Mouse (Mus musculus): Measurements from ENCODE around the gene Pla2g4d. TPM values are rescaled to one million over a fixed set of nuclear protein-coding genes. Genes with fewer than 3 reads are reported as not detected.
"Not testable (repeated sequence)": the region's sequence is repeated elsewhere in the genome, so short reads cannot be mapped to it uniquely, and the experiment has no call there.

Gene Pla2g4d
- polyA plus RNA-seq, 1 experiment from 2014 or later, result 0.15 TPM

GRCm38 (mm10) chr2:120245421-120246016, 43.5 kb downstream of the Pla2g4d start:
- ATAC-seq (ENCODE audit: low read depth) (peak; percentile 64), DNase-seq (ENCODE audit: low spot score) (peak; percentile 72)
- Histone ChIP-seq H3K36me3 (ENCODE audit: control insufficient read depth, insufficient read depth, low read length) (no peaks in the 10 kb centered on the region), H3K9ac (ENCODE audit: low read depth, low read length) (peak overlapping the region; percentile 45), H3K4me2 (ENCODE audit: low read depth, low read length) (peak overlapping the region; percentile 67), H3K4me1 (ENCODE audit: control insufficient read depth, insufficient read depth, low read length) (peaks cover 7% of the 10 kb centered on the region; the same call in 1 of the 2 replicates), H3K9me3 (ENCODE audit: control insufficient read depth, low read length) (no peaks in the 10 kb centered on the region), H3K4me3 (ENCODE audit: low read depth, low read length) (peak overlapping the region; percentile 39), H3K27ac (replicated peaks; ENCODE audit: low read depth, low read length) (no peak overlapping the region), H3K27me3 (replicated peaks; ENCODE audit: control insufficient read depth, insufficient read depth, low read length) (no peaks in the 10 kb centered on the region)
- WGBS, result 12% methylated on average over 9 of the region's 9 CpGs

GRCm38 (mm10) chr2:120244679-120245420, 44.1 kb downstream of the Pla2g4d start, which contains the start of gene Pla2g4e:
TSS of gene Pla2g4e (minus strand) at chr2:120245335.
- Histone ChIP-seq H3K9me3 (ENCODE audit: control insufficient read depth, low read length) (no peaks in the 10 kb centered on the region), H3K9ac (ENCODE audit: low read depth, low read length) (peak within 1 kb of the TSS; percentile 45), H3K4me1 (ENCODE audit: control insufficient read depth, insufficient read depth, low read length) (peaks cover 7% of the 10 kb centered on the region; the same call in 1 of the 2 replicates), H3K27me3 (replicated peaks; ENCODE audit: control insufficient read depth, insufficient read depth, low read length) (no peaks in the 10 kb centered on the region), H3K36me3 (ENCODE audit: control insufficient read depth, insufficient read depth, low read length) (no peaks in the 10 kb centered on the region), H3K27ac (replicated peaks; ENCODE audit: low read depth, low read length) (no peak within 1 kb of the TSS), H3K4me3 (ENCODE audit: low read depth, low read length) (peak within 1 kb of the TSS; percentile 39), H3K4me2 (ENCODE audit: low read depth, low read length) (peak within 1 kb of the TSS; percentile 67)
- ATAC-seq (ENCODE audit: low read depth) (peak; percentile 88), DNase-seq (ENCODE audit: low spot score) (peak; percentile 88)
- WGBS, result 4% methylated on average over 27 of the region's 27 CpGs

- Histone ChIP-seq H3K36me3 (ENCODE audit: control insufficient read depth, insufficient read depth, low read length) (no peaks in the 10 kb centered on the region), H3K27ac (replicated peaks; ENCODE audit: low read depth, low read length) (no peak overlapping the region), H3K4me2 (ENCODE audit: low read depth, low read length) (no peak overlapping the region), H3K9ac (ENCODE audit: low read depth, low read length) (no peak overlapping the region), H3K27me3 (replicated peaks; ENCODE audit: control insufficient read depth, insufficient read depth, low read length) (no peaks in the 10 kb centered on the region), H3K4me1 (ENCODE audit: control insufficient read depth, insufficient read depth, low read length) (peaks cover 7% of the 10 kb centered on the region; the same call in 1 of the 2 replicates), H3K9me3 (ENCODE audit: control insufficient read depth, low read length) (no peaks in the 10 kb centered on the region), H3K4me3 (ENCODE audit: low read depth, low read length) (no peak overlapping the region)
- DNase-seq (ENCODE audit: low spot score) (no peak), ATAC-seq (ENCODE audit: low read depth) (no peak)
- WGBS, result 95% methylated on average over 2 of the region's 2 CpGs
Measured at GRCm38 (mm10) chr2:120243995-120244394, 45.0 kb downstream of the Pla2g4d start.

- no peaks in the 10 kb centered on the region for H3K36me3 ChIP-seq (ENCODE audit: control insufficient read depth, insufficient read depth, low read length)
- H3K4me2 ChIP-seq (ENCODE audit: low read depth, low read length), result no peak overlapping the region
- DNase-seq (ENCODE audit: low spot score) (no peak), ATAC-seq (ENCODE audit: low read depth) (no peak)
- H3K4me3 ChIP-seq (ENCODE audit: low read depth, low read length), result no peak overlapping the region
- H3K9ac ChIP-seq (ENCODE audit: low read depth, low read length), result no peak overlapping the region
- WGBS, result 82% methylated on average over 5 of the region's 5 CpGs
- no peaks in the 10 kb centered on the region for H3K9me3 ChIP-seq (ENCODE audit: control insufficient read depth, low read length)
- no peaks in the 10 kb centered on the region for H3K27me3 ChIP-seq (replicated peaks; ENCODE audit: control insufficient read depth, insufficient read depth, low read length)
- H3K4me1 ChIP-seq (ENCODE audit: control insufficient read depth, insufficient read depth, low read length), result peaks cover 7% of the 10 kb centered on the region; the same call in 1 of the 2 replicates
- H3K27ac ChIP-seq (replicated peaks; ENCODE audit: low read depth, low read length), result no peak overlapping the region
Measured at GRCm38 (mm10) chr2:120242791-120243467, 46.1 kb downstream of the Pla2g4d start.

- not testable (repeated sequence) for H3K27me3 ChIP-seq (replicated peaks; ENCODE audit: control insufficient read depth, insufficient read depth, low read length); H3K9me3 ChIP-seq (ENCODE audit: control insufficient read depth, low read length); H3K4me2 ChIP-seq (ENCODE audit: low read depth, low read length); H3K4me3 ChIP-seq (ENCODE audit: low read depth, low read length); H3K27ac ChIP-seq (replicated peaks; ENCODE audit: low read depth, low read length); ATAC-seq (ENCODE audit: low read depth); H3K9ac ChIP-seq (ENCODE audit: low read depth, low read length); DNase-seq (ENCODE audit: low spot score); H3K36me3 ChIP-seq (ENCODE audit: control insufficient read depth, insufficient read depth, low read length); H3K4me1 ChIP-seq (ENCODE audit: control insufficient read depth, insufficient read depth, low read length)
- 86% methylated on average over 6 of the region's 9 CpGs for WGBS
Measured at GRCm38 (mm10) chr2:120238733-120239132, 50.3 kb downstream of the Pla2g4d start.

- ATAC-seq (ENCODE audit: low read depth) (no peak), DNase-seq (ENCODE audit: low spot score) (no peak)
- 64% methylated on average over 5 of the region's 5 CpGs for WGBS
- Histone ChIP-seq H3K4me1 (ENCODE audit: control insufficient read depth, insufficient read depth, low read length) (no peaks in the 10 kb centered on the region), H3K4me2 (ENCODE audit: low read depth, low read length) (no peak overlapping the region), H3K27me3 (replicated peaks; ENCODE audit: control insufficient read depth, insufficient read depth, low read length) (no peaks in the 10 kb centered on the region), H3K4me3 (ENCODE audit: low read depth, low read length) (no peak overlapping the region), H3K36me3 (ENCODE audit: control insufficient read depth, insufficient read depth, low read length) (no peaks in the 10 kb centered on the region), H3K9ac (ENCODE audit: low read depth, low read length) (no peak overlapping the region), H3K27ac (replicated peaks; ENCODE audit: low read depth, low read length) (no peak overlapping the region), H3K9me3 (ENCODE audit: control insufficient read depth, low read length) (no peaks in the 10 kb centered on the region)
Measured at GRCm38 (mm10) chr2:120237784-120238183, 51.2 kb downstream of the Pla2g4d start.

- no peak for ATAC-seq (ENCODE audit: low read depth)
Measured at GRCm38 (mm10) chr2:120235947-120236640, 52.9 kb downstream of the Pla2g4d start.

GRCm38 (mm10) chr2:120235381-120235780, 53.6 kb downstream of the Pla2g4d start:
- no peaks in the 10 kb centered on the region for H3K4me1 ChIP-seq (ENCODE audit: control insufficient read depth, insufficient read depth, low read length)
- DNase-seq (ENCODE audit: low spot score), result no peak
- WGBS, result 50% methylated on average over 3 of the region's 3 CpGs
- no peaks in the 10 kb centered on the region for H3K36me3 ChIP-seq (ENCODE audit: control insufficient read depth, insufficient read depth, low read length)
- no peak for ATAC-seq (ENCODE audit: low read depth)
- H3K4me3 ChIP-seq (ENCODE audit: low read depth, low read length), result no peak overlapping the region
- H3K9ac ChIP-seq (ENCODE audit: low read depth, low read length), result no peak overlapping the region
- H3K27me3 ChIP-seq (replicated peaks; ENCODE audit: control insufficient read depth, insufficient read depth, low read length), result no peaks in the 10 kb centered on the region
- H3K27ac ChIP-seq (replicated peaks; ENCODE audit: low read depth, low read length), result no peak overlapping the region
- H3K9me3 ChIP-seq (ENCODE audit: control insufficient read depth, low read length), result no peaks in the 10 kb centered on the region
- no peak overlapping the region for H3K4me2 ChIP-seq (ENCODE audit: low read depth, low read length)

More at GRCm38 (mm10) chr2:120235947-120236640, 52.9 kb downstream of the Pla2g4d start:
- Histone ChIP-seq H3K27ac (replicated peaks; ENCODE audit: low read depth, low read length) (no peak overlapping the region), H3K4me1 (ENCODE audit: control insufficient read depth, insufficient read depth, low read length) (no peaks in the 10 kb centered on the region), H3K27me3 (replicated peaks; ENCODE audit: control insufficient read depth, insufficient read depth, low read length) (no peaks in the 10 kb centered on the region), H3K4me2 (ENCODE audit: low read depth, low read length) (no peak overlapping the region), H3K9ac (ENCODE audit: low read depth, low read length) (no peak overlapping the region), H3K4me3 (ENCODE audit: low read depth, low read length) (no peak overlapping the region), H3K36me3 (ENCODE audit: control insufficient read depth, insufficient read depth, low read length) (no peaks in the 10 kb centered on the region), H3K9me3 (ENCODE audit: control insufficient read depth, low read length) (no peaks in the 10 kb centered on the region)
- DNase-seq (ENCODE audit: low spot score), result no peak
- WGBS, result 80% methylated on average over 3 of the region's 3 CpGs

Data from embryonic facial prominence, embryonic 14.5 days (tissue).